Mouse (Mus musculus) MEL (cell line): ENCODE measurements at regions not wholly inside any gene's neighbourhood (a gene's known extent, or its start where the extent isn't known, plus 50 kb on each side); places are given as distances from the start of the nearest gene placed in this dataset.

Source experiments
- CHD2 ChIP-seq: IDR thresholded peaks from 2 replicates; pipeline ENCODE4 v1.6.1; 2011; ENCODE audit warnings: low read length, improper control_type of control experiment
- CTCF ChIP-seq, 3 experiments: IDR thresholded peaks in 2 of 3; conservative IDR thresholded peaks in 1 of 3; 2 replicates each; pipeline ENCODE4 v1.5.1; 2011 to 2012; ENCODE audit warnings: low read length in 3 of 3, low read depth in 2 of 3, mild to moderate bottlenecking in 2 of 3, improper control_type of control experiment in 1 of 3, inconsistent platforms in 1 of 3, mixed read lengths in 1 of 3, moderate library complexity in 1 of 3; ENCODE audit not compliant: control insufficient read depth in 1 of 3, insufficient read depth in 1 of 3, poor library complexity in 1 of 3, severe bottlenecking in 1 of 3
- ELF1 ChIP-seq: IDR thresholded peaks from 2 replicates; pipeline ENCODE4 v1.6.1; 2014; ENCODE audit warnings: low read depth, mild to moderate bottlenecking, inconsistent platforms, low read length, improper control_type of control experiment, moderate library complexity
- GATA1 ChIP-seq: IDR thresholded peaks from 2 replicates; pipeline ENCODE4 v1.6.1; 2011; ENCODE audit warnings: low read depth, low read length, improper control_type of control experiment
- NELFE ChIP-seq: IDR thresholded peaks from 2 replicates; pipeline ENCODE4 v1.6.1; 2011; ENCODE audit warnings: low read depth, low read length, improper control_type of control experiment

GRCm38 (mm10) chr17:88164805-88165204 is 99.7 kb upstream of the Fbxo11 start:
- TF ChIP-seq CTCF (IDR thresholded peaks at IDR 0.05 in 2 of 3, conservative IDR thresholded peaks at IDR 0.05 in 1 of 3; ENCODE audit: control insufficient read depth in 1 of 3, insufficient read depth in 1 of 3, low read depth in 2 of 3, low read length in 3 of 3, poor library complexity in 1 of 3, severe bottlenecking in 1 of 3): no peak
- TF ChIP-seq ELF1: no peak
- TF ChIP-seq GATA1: no peak
- no peak for TF ChIP-seq NELFE
- TF ChIP-seq CHD2: no peak
